Mouse (Mus musculus) midbrain, postnatal 0 days (tissue): ENCODE data around the gene Ttc7b. TPM values are rescaled to one million over a fixed set of nuclear protein-coding genes. Genes with fewer than 3 reads are reported as not detected.

ENCODE experiments used
- ATAC-seq: fragments of 200-750 bp; cut with Nextera tagmentation; 2 replicates; pipeline ENCODE4 v1.8.0; 2017; ENCODE audit warnings: moderate number of reproducible peaks, mild to moderate bottlenecking, moderate TSS enrichment, moderate library complexity; ENCODE audit not compliant: low FRiP score
- DNase-seq: peaks from one replicate; pipeline ENCODE4 v3.0.0-alpha.2; 2015; ENCODE audit warnings: low spot score
- H3K27ac ChIP-seq: fragments of 300-500 bp; sonication (generic); 2 replicates; pipeline ENCODE4 v1.5.1; 2014; ENCODE audit warnings: low read depth, mild to moderate bottlenecking, low read length, mixed read lengths
- H3K27me3 ChIP-seq: fragments of 300-500 bp; sonication (generic); 2 replicates; pipeline ENCODE4 v1.6.1; 2014; ENCODE audit warnings: low read length, control low read depth, mixed read lengths; ENCODE audit not compliant: insufficient read depth
- H3K36me3 ChIP-seq: fragments of 300-500 bp; sonication (generic); 2 replicates; pipeline ENCODE4 v1.6.1; 2014; ENCODE audit warnings: low read length, control low read depth, mixed read lengths; ENCODE audit not compliant: insufficient read depth
- H3K4me1 ChIP-seq: fragments of 300-500 bp; sonication (generic); 2 replicates; pipeline ENCODE4 v1.6.1; 2014; ENCODE audit warnings: mild to moderate bottlenecking, control low read depth, antibody characterized with exemption, low read length, mixed read lengths; ENCODE audit not compliant: insufficient read depth
- H3K4me2 ChIP-seq: fragments of 300-500 bp; sonication (generic); 2 replicates; pipeline ENCODE4 v1.6.1; 2014; ENCODE audit warnings: low read depth, mild to moderate bottlenecking, low read length, mixed read lengths; ENCODE audit not compliant: poor library complexity, severe bottlenecking
- H3K4me3 ChIP-seq: fragments of 300-500 bp; sonication (generic); 2 replicates; pipeline ENCODE4 v1.5.1; 2014; ENCODE audit warnings: low read depth, mild to moderate bottlenecking, low read length, moderate library complexity
- H3K9ac ChIP-seq: fragments of 300-500 bp; sonication (generic); replicated peaks from 2 replicates; pipeline ENCODE4 v1.6.1; 2014; ENCODE audit warnings: mild to moderate bottlenecking, low read length, moderate library complexity, mixed read lengths; ENCODE audit not compliant: poor library complexity, severe bottlenecking
- H3K9me3 ChIP-seq: fragments of 300-500 bp; sonication (generic); 2 replicates; pipeline ENCODE4 v1.6.1; 2016; ENCODE audit warnings: low read length, control low read depth
- CTCF ChIP-seq: IDR thresholded peaks from 2 replicates; pipeline ENCODE4 v1.5.1; 2016; ENCODE audit warnings: antibody characterized with exemption, mild to moderate bottlenecking
- WGBS: fragments of 180-500 bp; shearing (Covaris S2); extraction: QIAGEN DNeasy Blood & Tissue Kit; methylation state at CpG from one replicate; pipeline ENCODE4 v1.1.7; 2014; 5-methylcytosine and 5-hydroxymethylcytosine counted together
- polyA plus RNA-seq: library from polyadenylated mRNA; unstranded; fragments of >200 nt; fragmentation: Nextera tagmentation; extraction: Ambion mirVana; gene quantifications from 2 replicates; pipeline ENCODE4 v1.2.1, GENCODE M21; 2015
- total RNA-seq: library from RNA; depleted of rRNA; stranded (reverse); fragments of >200 nt; gene quantifications from 2 replicates; pipeline ENCODE4 v1.2.3, GENCODE M21; 2014

Ttc7b gene
- total and polyA plus RNA-seq, 2 experiments from 2014 or later: 8.7 to 38.9 TPM

DNA sequence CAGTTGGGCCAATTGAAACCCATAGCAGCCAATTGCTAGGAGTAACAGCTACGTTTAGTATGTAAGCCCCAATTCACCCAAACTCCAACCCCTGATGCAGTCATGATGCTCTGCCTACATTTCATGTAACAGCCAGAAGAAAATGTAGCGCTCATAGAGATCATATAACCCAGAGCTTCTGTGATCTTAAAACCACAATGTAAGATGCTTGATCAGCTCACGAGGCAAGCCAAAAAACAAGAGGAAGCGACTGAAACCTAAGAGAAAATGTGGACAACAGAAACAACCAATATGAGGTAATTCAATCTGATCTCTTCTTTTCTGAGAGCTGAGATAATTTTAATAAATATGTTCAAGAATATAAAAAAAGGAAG is 23.6 kb upstream of the Ttc7b start:
- H3K9me3 ChIP-seq: no peaks in the 10 kb centered on the region
- H3K27ac ChIP-seq: no peak overlapping the region
- ATAC-seq (no peak), DNase-seq (no peak)
- no peaks in the 10 kb centered on the region for H3K27me3 ChIP-seq
- H3K4me3 ChIP-seq: no peak overlapping the region
- WGBS: 90% methylated on average over 4 of the region's 4 CpGs
- H3K36me3 ChIP-seq: no peaks in the 10 kb centered on the region
- H3K9ac ChIP-seq: no peak overlapping the region
- no peak for TF ChIP-seq CTCF
- no peak overlapping the region for H3K4me2 ChIP-seq
- H3K4me1 ChIP-seq: no peaks in the 10 kb centered on the region

DNA sequence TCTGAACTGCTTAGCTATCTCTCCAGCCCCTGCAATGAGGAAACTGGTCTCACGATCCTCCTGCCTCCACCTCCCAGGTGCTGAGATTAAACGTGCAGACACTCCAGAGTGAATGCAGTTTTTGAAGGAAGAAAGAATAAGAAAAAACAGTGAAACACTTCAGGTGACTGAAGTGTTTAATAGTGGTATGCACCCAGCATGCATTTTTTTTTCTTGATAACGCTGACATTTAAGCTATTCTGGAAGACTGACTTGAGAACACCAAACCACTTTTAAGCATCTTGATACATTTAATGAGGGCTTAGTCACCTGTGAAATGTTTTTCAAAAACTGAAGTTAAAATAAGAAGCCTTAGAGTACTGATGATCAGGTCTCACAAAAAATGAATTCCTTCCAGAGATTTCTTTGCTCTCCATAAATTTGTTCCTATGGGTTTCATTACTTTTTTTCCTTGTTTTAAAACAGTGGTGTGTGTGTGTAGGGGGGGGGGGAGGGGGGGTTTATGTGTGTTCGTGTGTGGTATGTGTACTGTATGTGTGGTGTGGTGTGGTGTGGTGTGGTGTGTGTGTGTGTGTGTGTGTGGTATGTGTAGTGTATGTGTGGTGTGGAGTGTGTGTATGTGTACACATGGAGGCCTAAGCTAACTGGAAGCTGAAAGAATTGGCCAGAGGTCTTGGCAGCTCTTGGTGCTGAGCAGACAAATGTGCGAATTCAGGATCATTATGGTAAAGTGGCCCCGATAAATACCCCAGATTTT is 23.0 kb upstream of the Ttc7b start:
- Histone ChIP-seq H3K36me3 (no peaks in the 10 kb centered on the region), H3K27me3 (no peaks in the 10 kb centered on the region), H3K9me3 (no peaks in the 10 kb centered on the region), H3K4me2 (no peak overlapping the region), H3K4me3 (no peak overlapping the region), H3K27ac (no peak overlapping the region), H3K4me1 (no peaks in the 10 kb centered on the region), H3K9ac (no peak overlapping the region)
- DNase-seq (no peak), ATAC-seq (no peak)
- 82% methylated on average over 6 of the region's 6 CpGs for WGBS
- no peak for TF ChIP-seq CTCF

DNA sequence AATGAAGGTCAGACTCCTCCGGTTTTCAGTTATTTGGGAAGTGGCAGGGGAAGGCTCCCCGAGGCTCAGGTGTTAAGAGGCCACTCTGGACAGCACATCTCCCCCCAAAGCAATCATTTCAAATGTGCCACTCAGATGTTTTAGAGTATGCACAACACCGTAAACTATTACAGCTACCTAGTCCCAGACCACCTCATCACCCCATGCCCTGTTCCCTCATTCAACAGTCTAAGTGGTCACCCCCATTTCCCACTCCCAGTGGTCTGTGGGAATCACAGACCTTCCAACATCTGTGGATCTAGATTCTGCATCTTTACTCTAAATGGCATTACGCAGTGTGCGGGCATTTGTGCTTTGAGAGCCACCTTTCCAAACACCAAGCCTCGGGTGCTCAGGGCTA is 21.9 kb upstream of the Ttc7b start:
- no peak for TF ChIP-seq CTCF
- Histone ChIP-seq H3K9ac (no peak overlapping the region), H3K9me3 (no peaks in the 10 kb centered on the region), H3K4me1 (no peaks in the 10 kb centered on the region), H3K4me2 (no peak overlapping the region), H3K4me3 (no peak overlapping the region), H3K36me3 (no peaks in the 10 kb centered on the region), H3K27ac (no peak overlapping the region), H3K27me3 (no peaks in the 10 kb centered on the region)
- ATAC-seq: no peak
- 91% methylated on average over 6 of the region's 6 CpGs for WGBS
- DNase-seq: no peak

DNA sequence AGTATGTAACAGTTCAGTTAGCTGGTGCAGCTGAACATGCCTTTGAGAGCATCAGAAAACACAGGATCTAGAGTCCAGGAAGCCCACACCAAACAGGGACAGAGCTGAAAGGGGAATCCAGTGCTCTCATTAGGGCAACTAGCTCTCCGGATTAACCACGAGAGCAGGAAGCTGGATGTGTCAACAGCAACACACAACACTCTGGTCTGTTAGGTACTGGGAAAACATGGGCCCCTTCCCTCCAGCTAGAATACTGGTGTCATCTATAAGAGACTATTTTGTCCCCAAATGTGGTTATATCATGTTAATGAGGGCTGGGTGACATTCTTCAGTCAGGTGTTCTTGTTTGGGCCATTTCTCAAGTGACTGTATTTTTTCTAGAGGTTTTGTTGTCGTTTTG is 21.4 kb upstream of the Ttc7b start:
- Histone ChIP-seq H3K9me3 (no peaks in the 10 kb centered on the region), H3K9ac (no peak overlapping the region), H3K27me3 (no peaks in the 10 kb centered on the region), H3K4me2 (no peak overlapping the region), H3K36me3 (no peaks in the 10 kb centered on the region), H3K27ac (no peak overlapping the region), H3K4me1 (no peaks in the 10 kb centered on the region), H3K4me3 (no peak overlapping the region)
- no peak for TF ChIP-seq CTCF
- DNase-seq: no peak
- 59% methylated on average over 3 of the region's 3 CpGs for WGBS
- ATAC-seq: no peak

DNA sequence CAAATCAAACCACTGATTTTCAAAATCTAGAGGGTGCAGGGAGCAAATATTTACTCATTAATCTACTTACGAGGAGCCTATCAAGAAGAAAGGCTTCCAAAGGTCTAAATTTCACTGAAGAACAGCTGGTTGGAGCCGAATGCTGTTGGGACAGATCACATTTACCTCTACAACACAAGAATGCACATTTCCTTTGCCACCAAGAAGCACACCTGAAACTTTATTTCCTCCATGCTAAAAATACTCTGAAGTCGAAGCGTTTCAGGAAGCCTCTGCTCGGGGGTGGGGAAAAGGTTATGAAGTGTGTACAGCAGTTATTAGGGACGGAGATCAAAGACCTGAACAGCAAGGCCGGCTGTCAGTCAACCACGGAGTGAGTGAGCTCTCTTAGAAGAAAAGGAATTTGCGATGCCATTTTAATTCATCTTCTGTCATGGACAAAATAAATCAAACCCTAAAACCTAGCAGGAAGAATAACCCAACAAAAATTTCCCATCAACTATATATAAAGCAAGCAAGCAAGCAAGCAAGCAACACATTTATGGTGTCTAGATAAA is 18.6 kb upstream of the Ttc7b start:
- 51% methylated on average over 9 of the region's 9 CpGs for WGBS
- no peak for DNase-seq
- Histone ChIP-seq H3K4me3 (no peak overlapping the region), H3K36me3 (no peaks in the 10 kb centered on the region), H3K9me3 (no peaks in the 10 kb centered on the region), H3K27ac (no peak overlapping the region), H3K27me3 (no peaks in the 10 kb centered on the region), H3K9ac (no peak overlapping the region), H3K4me2 (no peak overlapping the region), H3K4me1 (peaks cover 2% of the 10 kb centered on the region; the same call in 1 of the 2 replicates)
- no peak for ATAC-seq
- TF ChIP-seq CTCF: no peak

GRCm38 (mm10) chr12:100538445-100539157 is 18.0 kb upstream of the Ttc7b start:
- no peak overlapping the region for H3K9ac ChIP-seq
- no peak overlapping the region for H3K27ac ChIP-seq
- DNase-seq (no peak), ATAC-seq (no peak)
- no peaks in the 10 kb centered on the region for H3K9me3 ChIP-seq
- H3K4me2 ChIP-seq: no peak overlapping the region
- no peaks in the 10 kb centered on the region for H3K27me3 ChIP-seq
- H3K36me3 ChIP-seq: no peaks in the 10 kb centered on the region
- no peak overlapping the region for H3K4me3 ChIP-seq
- no peak for TF ChIP-seq CTCF
- peaks cover 4% of the 10 kb centered on the region; the same call in 1 of the 2 replicates for H3K4me1 ChIP-seq
- 71% methylated on average over 7 of the region's 7 CpGs for WGBS
